Mouse (Mus musculus) midbrain, postnatal 0 days (tissue): ENCODE measurements around the gene Tmem179. TPM values are rescaled to one million over a fixed set of nuclear protein-coding genes. Genes with fewer than 3 reads are reported as not detected.
A peak's percentile ranks its signal among the peaks of the same experiment; 100 is the strongest.

Experiments used
- ATAC-seq: fragments of 200-750 bp; cut with Nextera tagmentation; 2 replicates; pipeline ENCODE4 v1.8.0; 2017; ENCODE audit warnings: moderate number of reproducible peaks, mild to moderate bottlenecking, moderate TSS enrichment, moderate library complexity; ENCODE audit not compliant: low FRiP score
- DNase-seq: peaks from one replicate; pipeline ENCODE4 v3.0.0-alpha.2; 2015; ENCODE audit warnings: low spot score
- H3K27ac ChIP-seq: fragments of 300-500 bp; sonication (generic); 2 replicates; pipeline ENCODE4 v1.5.1; 2014; ENCODE audit warnings: low read depth, mild to moderate bottlenecking, low read length, mixed read lengths
- H3K27me3 ChIP-seq: fragments of 300-500 bp; sonication (generic); 2 replicates; pipeline ENCODE4 v1.6.1; 2014; ENCODE audit warnings: low read length, control low read depth, mixed read lengths; ENCODE audit not compliant: insufficient read depth
- H3K36me3 ChIP-seq: fragments of 300-500 bp; sonication (generic); 2 replicates; pipeline ENCODE4 v1.6.1; 2014; ENCODE audit warnings: low read length, control low read depth, mixed read lengths; ENCODE audit not compliant: insufficient read depth
- H3K4me1 ChIP-seq: fragments of 300-500 bp; sonication (generic); 2 replicates; pipeline ENCODE4 v1.6.1; 2014; ENCODE audit warnings: mild to moderate bottlenecking, control low read depth, antibody characterized with exemption, low read length, mixed read lengths; ENCODE audit not compliant: insufficient read depth
- H3K4me2 ChIP-seq: fragments of 300-500 bp; sonication (generic); 2 replicates; pipeline ENCODE4 v1.6.1; 2014; ENCODE audit warnings: low read depth, mild to moderate bottlenecking, low read length, mixed read lengths; ENCODE audit not compliant: poor library complexity, severe bottlenecking
- H3K4me3 ChIP-seq: fragments of 300-500 bp; sonication (generic); 2 replicates; pipeline ENCODE4 v1.5.1; 2014; ENCODE audit warnings: low read depth, mild to moderate bottlenecking, low read length, moderate library complexity
- H3K9ac ChIP-seq: fragments of 300-500 bp; sonication (generic); replicated peaks from 2 replicates; pipeline ENCODE4 v1.6.1; 2014; ENCODE audit warnings: mild to moderate bottlenecking, low read length, moderate library complexity, mixed read lengths; ENCODE audit not compliant: poor library complexity, severe bottlenecking
- H3K9me3 ChIP-seq: fragments of 300-500 bp; sonication (generic); 2 replicates; pipeline ENCODE4 v1.6.1; 2016; ENCODE audit warnings: low read length, control low read depth
- CTCF ChIP-seq: IDR thresholded peaks from 2 replicates; pipeline ENCODE4 v1.5.1; 2016; ENCODE audit warnings: antibody characterized with exemption, mild to moderate bottlenecking
- WGBS: fragments of 180-500 bp; shearing (Covaris S2); extraction: QIAGEN DNeasy Blood & Tissue Kit; methylation state at CpG from one replicate; pipeline ENCODE4 v1.1.7; 2014; 5-methylcytosine and 5-hydroxymethylcytosine counted together
- polyA plus RNA-seq: library from polyadenylated mRNA; unstranded; fragments of >200 nt; fragmentation: Nextera tagmentation; extraction: Ambion mirVana; gene quantifications from 2 replicates; pipeline ENCODE4 v1.2.1, GENCODE M21; 2015
- total RNA-seq: library from RNA; depleted of rRNA; stranded (reverse); fragments of >200 nt; gene quantifications from 2 replicates; pipeline ENCODE4 v1.2.3, GENCODE M21; 2014; rRNA removed

The Tmem179 gene
- total and polyA plus RNA-seq, 2 experiments from 2014 or later: 118 to 124 TPM

- DNase-seq: peak; percentile 75
- Histone ChIP-seq H3K9me3 (no peaks in the 10 kb centered on the region), H3K4me3 (no peak overlapping the region), H3K27ac (no peak overlapping the region), H3K4me1 (no peaks in the 10 kb centered on the region; the same call in 1 of the 2 replicates), H3K36me3 (no peaks in the 10 kb centered on the region), H3K9ac (no peak overlapping the region), H3K27me3 (no peaks in the 10 kb centered on the region), H3K4me2 (no peak overlapping the region)
- WGBS: 11% methylated on average over 4 of the region's 4 CpGs
- ATAC-seq: peak; percentile 75
- TF ChIP-seq CTCF: 0 out of 2 replicates have a peak, but pooled peaks have one; percentile 13
These were observed 58.7 kb downstream of the Tmem179 start for GRCm38 (mm10) chr12:112457839-112458238.

GRCm38 (mm10) chr12:112456144-112456713 is 60.3 kb downstream of the Tmem179 start:
- Histone ChIP-seq H3K4me3 (no peak overlapping the region), H3K27ac (no peak overlapping the region), H3K9me3 (no peaks in the 10 kb centered on the region), H3K36me3 (no peaks in the 10 kb centered on the region), H3K9ac (no peak overlapping the region), H3K4me2 (no peak overlapping the region), H3K27me3 (no peaks in the 10 kb centered on the region), H3K4me1 (no peaks in the 10 kb centered on the region; the same call in 1 of the 2 replicates)
- no peak for ATAC-seq
- WGBS: 78% methylated on average over 6 of the region's 6 CpGs
- no peak for TF ChIP-seq CTCF
- no peak for DNase-seq

GRCm38 (mm10) chr12:112451826-112452225 is 64.7 kb downstream of the Tmem179 start:
- H3K4me2 ChIP-seq: no peak overlapping the region
- no peak overlapping the region for H3K9ac ChIP-seq
- H3K4me3 ChIP-seq: no peak overlapping the region
- no peaks in the 10 kb centered on the region for H3K9me3 ChIP-seq
- no peaks in the 10 kb centered on the region for H3K36me3 ChIP-seq
- 50% methylated on average over 9 of the region's 9 CpGs for WGBS
- ATAC-seq: no peak
- DNase-seq: no peak
- no peak overlapping the region for H3K27ac ChIP-seq
- peak; percentile 45 for TF ChIP-seq CTCF
- H3K27me3 ChIP-seq: no peaks in the 10 kb centered on the region
- peaks cover 7% of the 10 kb centered on the region; the same call in 1 of the 2 replicates for H3K4me1 ChIP-seq

GRCm38 (mm10) chr12:112451381-112451780 is 65.2 kb downstream of the Tmem179 start:
- DNase-seq (no peak), ATAC-seq (no peak)
- Histone ChIP-seq H3K4me2 (no peak overlapping the region), H3K4me3 (no peak overlapping the region), H3K9me3 (no peaks in the 10 kb centered on the region), H3K27ac (no peak overlapping the region), H3K4me1 (peaks cover 7% of the 10 kb centered on the region; the same call in 1 of the 2 replicates), H3K9ac (no peak overlapping the region), H3K36me3 (no peaks in the 10 kb centered on the region), H3K27me3 (no peaks in the 10 kb centered on the region)
- TF ChIP-seq CTCF: no peak
- 63% methylated on average over 1 of the region's 1 CpGs for WGBS

GRCm38 (mm10) chr12:112450883-112451282 is 65.7 kb downstream of the Tmem179 start:
- peak; percentile 77 for TF ChIP-seq CTCF
- H3K9me3 ChIP-seq: no peaks in the 10 kb centered on the region

More at GRCm38 (mm10) chr12:112450883-112451282, 65.7 kb downstream of the Tmem179 start:
- Histone ChIP-seq H3K4me2 (no peak overlapping the region), H3K9ac (no peak overlapping the region), H3K27me3 (no peaks in the 10 kb centered on the region), H3K4me1 (peaks cover 7% of the 10 kb centered on the region; the same call in 1 of the 2 replicates), H3K36me3 (no peaks in the 10 kb centered on the region), H3K27ac (no peak overlapping the region), H3K4me3 (no peak overlapping the region)
- DNase-seq (peak; percentile 83), ATAC-seq (peak; percentile 65)
- 19% methylated on average over 6 of the region's 6 CpGs for WGBS

Other genes starting within 250 kb of the Tmem179 start
- gene A530016L24Rik, start 27.3 kb downstream of the Tmem179 start, total RNA-seq: 0.05 TPM in 1 of 2 replicates, not detected in the other
- gene A530016L24Rik, start 27.3 kb downstream of the Tmem179 start, polyA plus RNA-seq: 0.05 TPM in 1 of 2 replicates, not detected in the other
- 3.6 and 3.7 TPM in 2 replicates for gene Inf2, start 72.0 kb upstream of the Tmem179 start, total RNA-seq
- gene Inf2, start 72.0 kb upstream of the Tmem179 start, polyA plus RNA-seq: 1.3 TPM in 2 replicates
- 2.0 and 4.1 TPM in 2 replicates for gene Adssl1, start 103.3 kb upstream of the Tmem179 start, total RNA-seq
- gene Adssl1, start 103.3 kb upstream of the Tmem179 start, polyA plus RNA-seq: 8.2 and 9.4 TPM in 2 replicates
- 24.0 and 25.4 TPM in 2 replicates for gene Siva1, start 127.9 kb upstream of the Tmem179 start, total RNA-seq
- gene Siva1, start 127.9 kb upstream of the Tmem179 start, polyA plus RNA-seq: 43.4 and 45.5 TPM in 2 replicates
- gene Akt1, start 158.1 kb upstream of the Tmem179 start, total RNA-seq: 201 and 208 TPM in 2 replicates
- 93.1 and 93.3 TPM in 2 replicates for gene Akt1, start 158.1 kb upstream of the Tmem179 start, polyA plus RNA-seq
- 0.94 and 1.5 TPM in 2 replicates for gene Zbtb42, start 162.1 kb upstream of the Tmem179 start, total RNA-seq
- gene Zbtb42, start 162.1 kb upstream of the Tmem179 start, polyA plus RNA-seq: 1.2 and 1.8 TPM in 2 replicates
- 125 and 140 TPM in 2 replicates for gene Cep170b, start 203.7 kb upstream of the Tmem179 start, total RNA-seq
- 42.7 and 46.4 TPM in 2 replicates for gene Cep170b, start 203.7 kb upstream of the Tmem179 start, polyA plus RNA-seq
- 12.2 and 12.6 TPM in 2 replicates for gene Pld4, start 243.9 kb upstream of the Tmem179 start, total RNA-seq
- gene Pld4, start 243.9 kb upstream of the Tmem179 start, polyA plus RNA-seq: 8.8 TPM in 2 replicates